Mouse (Mus musculus) embryonic facial prominence, embryonic 12.5 days (tissue): ENCODE measurements around the gene Zfp593. TPM values are rescaled to one million over a fixed set of nuclear protein-coding genes. Genes with fewer than 3 reads are reported as not detected.

ENCODE experiments used
- ATAC-seq: fragments of 200-750 bp; cut with Nextera tagmentation; 2 replicates; pipeline ENCODE4 v1.8.0; 2017; ENCODE audit not compliant: insufficient number of reproducible peaks, insufficient read depth, low FRiP score, low TSS enrichment
- H3K27ac ChIP-seq: fragments of 300-500 bp; sonication (generic); 2 replicates; pipeline ENCODE4 v1.5.1; 2016; ENCODE audit warnings: mild to moderate bottlenecking
- H3K27me3 ChIP-seq: fragments of 300-500 bp; sonication (generic); 2 replicates; pipeline ENCODE4 v1.6.1; 2016; ENCODE audit warnings: mild to moderate bottlenecking, moderate library complexity
- H3K36me3 ChIP-seq: fragments of 300-500 bp; sonication (generic); 2 replicates; pipeline ENCODE4 v1.6.1; 2016; ENCODE audit warnings: mild to moderate bottlenecking
- H3K4me1 ChIP-seq: fragments of 300-500 bp; sonication (generic); 2 replicates; pipeline ENCODE4 v1.6.1; 2016
- H3K4me2 ChIP-seq: fragments of 300-500 bp; sonication (generic); replicated peaks from 2 replicates; pipeline ENCODE4 v1.6.1; 2016; ENCODE audit warnings: mild to moderate bottlenecking, moderate library complexity
- H3K4me3 ChIP-seq: fragments of 300-500 bp; sonication (generic); 2 replicates; pipeline ENCODE4 v1.5.1; 2016; ENCODE audit warnings: mild to moderate bottlenecking
- H3K9ac ChIP-seq: fragments of 300-500 bp; sonication (generic); 2 replicates; pipeline ENCODE4 v1.6.1; 2016; ENCODE audit warnings: mild to moderate bottlenecking, moderate library complexity
- H3K9me3 ChIP-seq: fragments of 300-500 bp; sonication (generic); 2 replicates; pipeline ENCODE4 v1.6.1; 2016; ENCODE audit warnings: mild to moderate bottlenecking, moderate library complexity
- WGBS: fragments of 180-500 bp; shearing (Covaris S2); methylation state at CpG from one replicate; pipeline ENCODE4 v1.1.7; 2016; 5-methylcytosine and 5-hydroxymethylcytosine counted together
- polyA plus RNA-seq: library from polyadenylated mRNA; unstranded; fragments of >200 nt; fragmentation: Nextera tagmentation; extraction: Ambion mirVana; gene quantifications from 2 replicates; pipeline ENCODE4 v1.2.1, GENCODE M21; 2016

Zfp593 gene
- polyA plus RNA-seq, 1 experiment from 2014 or later, result 19.5 TPM

DNA sequence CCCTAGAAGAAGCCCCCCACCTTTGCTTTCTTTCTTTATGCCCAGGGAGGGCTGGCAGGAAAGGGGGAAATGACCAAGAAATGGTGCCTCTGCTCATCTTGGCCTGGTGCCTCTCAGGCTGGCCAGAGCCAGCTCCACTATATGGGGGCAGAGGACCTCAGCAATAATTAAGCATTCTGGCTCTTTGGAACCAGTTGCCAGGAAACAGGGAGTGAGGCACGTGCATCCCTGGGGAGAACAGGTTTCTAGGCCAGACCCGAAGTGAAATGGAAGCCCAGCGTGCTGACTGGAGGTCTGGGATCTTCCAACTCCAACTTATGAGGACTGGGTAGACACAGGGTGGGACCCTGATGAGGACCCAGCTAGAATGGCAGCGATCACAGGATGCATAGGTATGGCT is 864 bp upstream of the Zfp593 start:
- no peak for ATAC-seq
- peaks cover 32% of the 10 kb centered on the region for H3K4me1 ChIP-seq
- peaks cover 51% of the 10 kb centered on the region for H3K27me3 ChIP-seq
- no peak overlapping the region for H3K9ac ChIP-seq
- no peak overlapping the region for H3K4me3 ChIP-seq
- peak overlapping the region; percentile 93; the same call in 1 of the 2 replicates for H3K4me2 ChIP-seq
- H3K9me3 ChIP-seq, result no peaks in the 10 kb centered on the region
- no peaks in the 10 kb centered on the region for H3K36me3 ChIP-seq
- no peak overlapping the region for H3K27ac ChIP-seq
- WGBS, result 36% methylated on average over 4 of the region's 4 CpGs

DNA sequence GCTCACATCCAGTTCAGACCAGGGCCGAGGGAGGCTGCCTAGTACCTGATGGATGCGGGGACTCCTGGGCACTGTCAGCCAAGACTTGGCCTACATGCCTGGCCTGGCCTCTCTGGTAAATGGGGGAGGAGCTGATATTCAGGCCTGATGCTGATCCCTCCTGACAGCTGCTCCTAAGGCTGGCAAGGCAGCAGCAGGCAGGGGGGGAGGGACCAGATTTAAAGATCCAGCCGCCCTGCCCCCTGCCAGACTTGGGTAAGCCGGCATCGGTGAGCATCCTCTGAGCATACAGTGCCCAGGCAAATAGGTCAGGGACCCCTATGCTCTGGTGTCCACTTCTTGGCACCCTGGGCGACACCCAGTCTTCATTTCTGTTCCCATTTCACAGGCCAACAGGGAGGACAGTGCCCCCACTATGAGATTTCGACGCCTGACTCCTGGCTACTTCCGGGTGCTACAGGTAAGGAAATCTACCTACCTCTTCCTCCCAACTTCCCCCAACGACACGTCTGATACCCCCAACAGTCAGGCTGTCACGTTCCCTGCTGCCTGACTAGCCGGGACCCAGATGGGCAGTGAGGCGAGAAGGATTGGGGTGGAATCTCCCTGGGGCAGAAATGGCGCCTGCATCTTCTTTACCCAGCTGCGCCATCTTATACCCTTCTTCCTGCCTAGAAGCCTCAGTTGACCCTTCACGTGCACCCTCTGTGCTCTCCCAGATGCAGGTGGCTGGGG is 1.7 kb downstream of the Zfp593 start, which contains the start of gene E130218I03Rik:
Gene E130218I03Rik, plus strand, starts transcription at position 147 of the 735 bp plus-strand sequence.
- peak within 1 kb of the TSS; percentile 70 for H3K4me3 ChIP-seq
- H3K9ac ChIP-seq, result no peak within 1 kb of the TSS; the same call in 1 of the 2 replicates
- no peak within 1 kb of the TSS for H3K27ac ChIP-seq
- 82% methylated on average over 17 of the region's 17 CpGs for WGBS
- H3K27me3 ChIP-seq, result peaks cover 29% of the 10 kb centered on the region
- H3K4me1 ChIP-seq, result peaks cover 20% of the 10 kb centered on the region
- peak within 1 kb of the TSS; percentile 93 for H3K4me2 ChIP-seq
- no peaks in the 10 kb centered on the region for H3K9me3 ChIP-seq
- no peaks in the 10 kb centered on the region for H3K36me3 ChIP-seq
- no peak for ATAC-seq

DNA sequence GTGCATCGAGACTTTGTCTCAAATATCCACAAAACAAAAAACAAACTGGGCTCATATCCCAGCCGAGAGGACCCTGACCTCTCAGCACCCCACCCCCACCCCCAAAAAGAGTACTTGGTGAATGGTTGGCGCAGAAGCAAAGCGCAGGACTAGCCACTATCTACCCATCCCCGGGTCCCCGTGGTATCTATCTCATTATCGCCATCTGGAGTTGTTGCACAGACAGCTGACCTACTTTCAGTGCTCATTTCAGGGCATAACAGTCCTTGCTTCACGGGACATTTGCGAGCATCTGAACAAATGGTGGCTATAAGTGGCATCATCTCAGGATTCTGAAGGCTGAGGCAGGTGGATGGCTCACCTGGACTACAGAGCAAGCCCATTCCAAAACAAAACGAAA is 6.7 kb downstream of the Zfp593 start:
- ATAC-seq, result no peak
- Histone ChIP-seq H3K9me3 (no peaks in the 10 kb centered on the region), H3K9ac (no peak overlapping the region), H3K4me1 (peaks cover 4% of the 10 kb centered on the region; the same call in 1 of the 2 replicates), H3K27ac (no peak overlapping the region), H3K4me2 (peak overlapping the region; percentile 42), H3K4me3 (0 out of 2 replicates have a peak overlapping the region, but pooled peaks have one; percentile 28), H3K27me3 (peaks cover 21% of the 10 kb centered on the region), H3K36me3 (no peaks in the 10 kb centered on the region)
- WGBS, result 14% methylated on average over 10 of the region's 10 CpGs

DNA sequence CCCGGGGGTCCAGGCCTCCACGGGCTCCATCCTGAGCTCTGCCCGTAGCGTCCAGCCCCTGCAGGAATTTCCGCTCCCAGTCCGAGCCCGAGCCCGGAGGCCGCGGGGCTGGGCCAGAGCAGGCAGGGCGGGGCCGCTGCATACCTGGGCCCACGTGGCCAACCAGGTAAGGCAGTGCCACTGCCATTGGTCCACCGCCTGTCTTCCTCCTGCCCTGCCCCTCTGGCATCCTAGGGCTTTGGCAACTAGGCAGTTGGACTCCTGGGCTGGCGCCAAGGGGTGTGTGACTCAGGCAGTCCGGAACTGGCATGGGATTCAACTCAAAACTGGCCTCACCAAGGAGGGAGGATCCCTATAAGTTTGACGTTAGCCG is 7.1 kb downstream of the Zfp593 start, which contains the start of gene Cnksr1:
Gene Cnksr1, minus strand, starts transcription at position 121 of the 373 bp plus-strand sequence.
- H3K27me3 ChIP-seq, result peaks cover 21% of the 10 kb centered on the region
- no peaks in the 10 kb centered on the region for H3K9me3 ChIP-seq
- H3K4me3 ChIP-seq, result peak within 1 kb of the TSS; percentile 28
- H3K4me1 ChIP-seq, result peaks cover 4% of the 10 kb centered on the region; the same call in 1 of the 2 replicates
- 1% methylated on average over 18 of the region's 18 CpGs for WGBS
- H3K4me2 ChIP-seq, result peak within 1 kb of the TSS; percentile 42
- no peaks in the 10 kb centered on the region for H3K36me3 ChIP-seq
- H3K9ac ChIP-seq, result no peak within 1 kb of the TSS
- H3K27ac ChIP-seq, result no peak within 1 kb of the TSS
- ATAC-seq, result peak; percentile 62; the same call in 1 of the 2 replicates

DNA sequence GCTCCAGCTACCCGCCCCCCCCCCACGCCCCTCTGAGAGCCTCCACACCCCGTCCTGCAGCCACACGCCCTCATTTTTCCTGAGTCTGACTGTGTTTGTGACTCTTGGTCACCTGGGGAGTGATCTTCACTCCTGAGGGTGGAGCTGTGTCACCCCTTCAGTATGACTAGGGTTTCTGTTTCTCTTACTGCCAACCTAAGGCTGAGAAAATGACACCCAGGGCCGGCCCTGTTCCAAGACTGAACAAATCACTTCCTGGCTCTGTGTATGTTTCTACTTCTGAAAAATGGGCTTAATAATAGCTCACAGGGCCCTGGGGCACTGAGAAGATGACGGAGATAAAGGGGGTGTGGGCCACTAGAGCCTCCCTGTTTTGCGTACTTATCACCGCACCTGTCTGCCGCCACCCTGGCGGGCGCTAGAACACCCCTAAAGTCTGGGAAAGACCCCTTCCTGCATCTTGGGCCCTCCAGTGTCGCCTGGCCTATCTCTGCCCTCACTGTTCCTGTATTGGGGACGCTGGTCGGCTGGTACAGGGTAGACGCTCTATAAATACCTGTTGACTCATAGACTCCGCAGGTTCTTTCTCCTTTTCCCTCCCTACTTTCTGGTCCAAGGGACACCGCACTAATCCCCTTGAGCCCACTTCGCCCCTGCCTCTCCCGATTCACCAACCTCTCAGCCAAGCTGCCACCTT is 7.7 kb downstream of the Zfp593 start:
- WGBS, result 18% methylated on average over 19 of the region's 19 CpGs
- H3K4me2 ChIP-seq, result peak overlapping the region; percentile 42
- peaks cover 4% of the 10 kb centered on the region; the same call in 1 of the 2 replicates for H3K4me1 ChIP-seq
- no peaks in the 10 kb centered on the region for H3K9me3 ChIP-seq
- H3K9ac ChIP-seq, result no peak overlapping the region
- peak overlapping the region; percentile 28 for H3K4me3 ChIP-seq
- no peak for ATAC-seq
- H3K36me3 ChIP-seq, result no peaks in the 10 kb centered on the region
- peaks cover 21% of the 10 kb centered on the region for H3K27me3 ChIP-seq
- H3K27ac ChIP-seq, result no peak overlapping the region

DNA sequence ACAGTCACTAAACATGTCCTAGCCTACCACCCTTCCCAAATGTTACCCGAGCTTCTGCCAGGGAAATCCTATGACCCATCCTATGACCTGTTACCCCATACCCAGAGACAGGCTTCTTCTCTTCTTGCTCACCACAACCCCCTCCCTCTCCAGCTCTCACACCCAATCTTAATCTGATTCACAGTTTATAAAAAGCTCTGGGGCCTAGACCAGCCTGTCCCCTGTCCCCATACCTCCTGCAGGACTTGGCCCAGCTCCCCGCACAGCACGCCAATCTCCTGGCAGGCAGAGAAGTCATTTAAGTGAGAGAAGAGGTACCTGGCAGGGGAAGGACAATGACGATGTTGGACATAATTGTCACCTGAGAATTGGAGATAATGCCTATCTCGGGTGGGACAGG is 10.5 kb downstream of the Zfp593 start:
- peaks cover 21% of the 10 kb centered on the region for H3K27me3 ChIP-seq
- 78% methylated on average over 5 of the region's 5 CpGs for WGBS
- no peak for ATAC-seq
- H3K36me3 ChIP-seq, result no peaks in the 10 kb centered on the region
- H3K9me3 ChIP-seq, result no peaks in the 10 kb centered on the region
- H3K9ac ChIP-seq, result no peak overlapping the region
- H3K4me2 ChIP-seq, result no peak overlapping the region
- H3K4me3 ChIP-seq, result no peak overlapping the region
- H3K27ac ChIP-seq, result no peak overlapping the region
- H3K4me1 ChIP-seq, result peaks cover 4% of the 10 kb centered on the region; the same call in 1 of the 2 replicates

DNA sequence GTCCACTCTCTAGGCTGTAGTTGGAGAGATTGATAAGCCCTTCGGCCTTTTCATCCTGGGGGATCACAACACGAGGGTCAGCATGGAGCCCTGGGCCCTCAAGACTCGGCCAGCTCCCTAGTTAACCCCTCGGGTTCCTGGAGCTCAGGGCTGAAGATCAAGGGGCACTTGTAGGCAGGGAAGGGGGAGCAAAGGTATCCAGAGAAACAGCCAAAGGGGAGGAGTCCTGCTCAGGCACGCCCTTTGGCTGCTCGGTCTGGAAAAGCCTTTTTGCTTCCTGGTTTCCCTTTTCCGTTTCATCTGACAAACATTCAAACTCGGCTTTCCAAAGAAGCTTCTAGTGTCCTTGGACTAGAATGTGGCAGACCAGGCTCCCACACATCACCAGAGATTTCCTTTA is 15.0 kb downstream of the Zfp593 start:
- Histone ChIP-seq H3K36me3 (no peaks in the 10 kb centered on the region), H3K4me2 (no peak overlapping the region), H3K27ac (no peak overlapping the region), H3K9me3 (no peaks in the 10 kb centered on the region), H3K4me1 (no peaks in the 10 kb centered on the region), H3K4me3 (no peak overlapping the region), H3K9ac (no peak overlapping the region), H3K27me3 (no peaks in the 10 kb centered on the region)
- no peak for ATAC-seq
- 41% methylated on average over 8 of the region's 8 CpGs for WGBS

DNA sequence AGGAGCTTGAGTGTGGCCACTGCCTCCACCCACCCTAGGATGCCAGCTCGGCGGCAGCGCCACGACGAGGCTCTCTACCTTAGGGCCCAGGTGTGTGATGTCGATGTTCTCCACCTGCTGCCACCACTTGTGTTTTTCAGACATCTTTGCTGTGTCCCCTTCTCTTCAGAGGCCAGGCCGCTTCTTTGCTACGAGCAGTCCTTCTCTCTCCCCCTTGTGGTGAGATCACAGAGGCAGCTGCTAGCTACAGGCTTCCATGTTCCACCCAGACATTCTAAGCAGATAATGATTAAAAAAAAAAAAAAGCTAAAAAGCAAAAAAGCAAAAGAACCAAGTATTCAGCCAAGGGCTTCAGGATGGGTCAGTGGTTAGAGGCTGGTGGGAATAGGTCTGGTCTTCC is 18.2 kb downstream of the Zfp593 start, which contains the start of gene Catsper4:
Gene Catsper4, minus strand, starts transcription at position 190 of the 400 bp plus-strand sequence.
- H3K4me1 ChIP-seq, result no peaks in the 10 kb centered on the region
- H3K4me3 ChIP-seq, result no peak within 1 kb of the TSS
- no peaks in the 10 kb centered on the region for H3K36me3 ChIP-seq
- no peak within 1 kb of the TSS for H3K27ac ChIP-seq
- ATAC-seq, result no peak
- H3K4me2 ChIP-seq, result no peak within 1 kb of the TSS
- H3K9ac ChIP-seq, result no peak within 1 kb of the TSS
- WGBS, result 75% methylated on average over 8 of the region's 8 CpGs
- no peaks in the 10 kb centered on the region for H3K9me3 ChIP-seq
- H3K27me3 ChIP-seq, result no peaks in the 10 kb centered on the region

DNA sequence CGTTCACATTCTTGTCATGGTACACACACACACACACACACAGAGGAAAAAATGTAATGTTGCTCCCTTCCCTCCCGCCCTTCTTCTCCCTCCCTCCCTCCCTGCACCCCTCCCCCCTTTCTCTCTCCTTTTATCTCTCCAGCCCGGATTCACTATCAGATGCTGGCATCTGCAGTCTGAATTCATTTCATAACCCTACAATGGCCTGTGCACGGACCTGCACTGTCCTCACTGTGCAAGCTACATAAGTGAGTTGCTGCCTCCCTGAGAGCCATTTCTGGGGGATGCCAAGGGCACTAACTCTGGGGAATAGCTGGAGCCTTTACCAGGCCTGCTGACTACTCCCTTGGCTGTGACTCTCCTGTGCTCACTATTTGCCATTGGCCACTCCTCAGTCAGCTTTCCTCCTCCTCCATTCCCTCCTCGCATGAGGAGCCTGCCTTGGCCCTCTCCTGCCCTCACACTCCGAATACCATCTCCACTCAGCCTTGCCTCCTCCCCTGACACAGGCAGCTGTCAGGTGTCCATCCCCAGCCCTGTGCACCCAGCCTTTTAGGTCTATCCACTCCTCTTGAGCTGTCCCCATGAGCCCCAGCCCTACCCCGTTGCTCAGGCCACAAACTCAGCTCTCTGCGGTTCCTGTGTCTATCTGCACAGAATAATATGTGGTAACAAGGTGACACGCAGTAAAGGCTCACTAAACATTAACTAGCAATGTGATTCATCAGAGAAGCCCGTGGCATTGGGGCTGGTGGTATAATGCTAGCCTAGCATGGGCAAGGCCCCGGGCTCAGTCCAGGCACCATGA is 22.4 kb downstream of the Zfp593 start:
- Histone ChIP-seq H3K27ac (no peak overlapping the region), H3K27me3 (no peaks in the 10 kb centered on the region), H3K9me3 (no peaks in the 10 kb centered on the region), H3K4me3 (no peak overlapping the region), H3K36me3 (no peaks in the 10 kb centered on the region), H3K9ac (no peak overlapping the region; the same call in 1 of the 2 replicates), H3K4me2 (no peak overlapping the region), H3K4me1 (no peaks in the 10 kb centered on the region)
- WGBS, result 63% methylated on average over 11 of the region's 11 CpGs
- ATAC-seq, result no peak

DNA sequence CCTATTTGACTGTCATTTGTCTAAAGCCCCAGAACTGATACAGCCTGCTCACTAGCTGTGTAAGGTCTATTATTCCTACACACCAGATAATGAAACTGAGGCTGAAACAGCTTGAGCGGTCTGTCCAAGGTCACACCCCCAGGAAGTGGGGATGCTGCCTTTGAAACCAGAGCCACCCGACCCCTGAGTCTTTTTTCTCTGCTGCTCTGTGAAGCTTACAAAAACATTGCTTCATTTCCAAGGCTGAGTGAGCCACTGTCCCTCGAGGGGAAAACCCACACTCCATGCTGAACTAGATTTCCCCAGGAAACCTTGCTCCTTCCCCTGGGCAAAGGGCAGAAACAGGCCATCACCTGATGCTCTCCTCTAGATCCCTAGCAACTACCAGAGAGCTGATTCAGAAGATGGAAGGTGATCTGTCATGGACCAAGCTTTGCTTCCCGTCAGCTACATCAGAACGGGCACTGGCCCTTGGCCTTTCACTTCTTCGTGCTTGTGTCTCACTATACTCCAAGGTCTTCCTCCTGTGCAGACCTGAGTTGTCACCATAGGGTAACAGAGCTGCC is 38.8 kb downstream of the Zfp593 start:
- Histone ChIP-seq H3K4me3 (no peak overlapping the region), H3K4me1 (peaks cover 6% of the 10 kb centered on the region; the same call in 1 of the 2 replicates), H3K27ac (no peak overlapping the region), H3K9ac (no peak overlapping the region), H3K27me3 (0 out of 2 replicates have a peak, but pooled peaks cover 7% of the 10 kb centered on the region), H3K36me3 (no peaks in the 10 kb centered on the region), H3K4me2 (no peak overlapping the region), H3K9me3 (no peaks in the 10 kb centered on the region)
- no peak for ATAC-seq
- 40% methylated on average over 6 of the region's 6 CpGs for WGBS

DNA sequence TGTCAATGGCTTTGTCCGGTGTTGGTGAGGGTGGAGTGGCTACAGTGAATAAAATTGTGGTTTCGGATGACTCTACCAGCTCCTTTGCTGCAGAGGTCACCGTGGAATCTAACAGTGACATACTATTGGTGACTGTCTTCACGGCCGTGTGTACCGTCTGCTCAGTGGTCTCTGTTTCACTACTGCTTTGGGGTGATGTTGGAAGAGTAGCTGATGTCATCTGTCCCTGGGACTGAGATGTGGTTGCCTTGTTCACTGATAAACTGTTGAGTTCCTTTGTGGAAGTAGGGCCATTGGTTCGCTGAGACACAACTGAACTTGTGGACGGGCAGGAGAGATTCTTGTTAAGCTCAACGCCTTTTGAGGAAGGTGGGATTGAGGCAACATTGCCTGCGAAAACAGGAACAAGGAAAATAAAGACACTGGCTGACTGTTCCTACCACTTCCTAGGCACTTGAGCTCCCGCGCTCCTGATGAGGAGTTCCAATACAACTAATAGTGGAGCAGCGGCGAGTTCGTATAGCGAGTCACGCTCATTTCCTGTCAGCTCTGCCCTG is 42.0 kb downstream of the Zfp593 start:
- ATAC-seq, result no peak
- 78% methylated on average over 17 of the region's 17 CpGs for WGBS
- H3K4me2 ChIP-seq, result no peak overlapping the region
- H3K9ac ChIP-seq, result no peak overlapping the region
- H3K27ac ChIP-seq, result no peak overlapping the region
- no peaks in the 10 kb centered on the region for H3K9me3 ChIP-seq
- no peaks in the 10 kb centered on the region for H3K36me3 ChIP-seq
- no peak overlapping the region for H3K4me3 ChIP-seq
- H3K4me1 ChIP-seq, result peaks cover 6% of the 10 kb centered on the region; the same call in 1 of the 2 replicates
- 0 out of 2 replicates have a peak, but pooled peaks cover under 1% of the 10 kb centered on the region for H3K27me3 ChIP-seq
